Mouse (Mus musculus): ENCODE results near the gene 4930524B15Rik.

- TF ChIP-seq CTCF (IDR thresholded peaks at IDR 0.05), result no peak
- TF ChIP-seq POLR2A (IDR thresholded peaks at IDR 0.05; ENCODE audit: insufficient read depth, low read depth, low read length), result no peak
These were observed 46.6 kb downstream of the 4930524B15Rik start for GRCm38 (mm10) chr11:32011867-32012603.
